Mouse (Mus musculus) gastrocnemius, postnatal 36 days (tissue): Measurements from ENCODE around the gene Supt20. TPM values are rescaled to one million over a fixed set of nuclear protein-coding genes. Genes with fewer than 3 reads are reported as not detected.

Source experiments
- total RNA-seq, 2 experiments: library from RNA; stranded (reverse); gene quantifications; 2 replicates each; pipeline ENCODE4 v1.2.3; 2021

Gene Supt20
- total RNA-seq, 2 experiments from 2014 or later: 9.7 to 10.1 TPM

Other genes with a start within 250 kb of the Supt20 start
- gene Gm21958, start 21.5 kb downstream of the Supt20 start, total RNA-seq: not detected
- gene Exosc8, start 42.6 kb downstream of the Supt20 start, total RNA-seq: 10 to 100 TPM in 1 of 2 experiments, 1 to 10 TPM in 1; 9.2 to 11.7 TPM
- 1 to 10 TPM; 7.5 to 8.0 TPM for gene Alg5, start 42.7 kb downstream of the Supt20 start, total RNA-seq
- gene Smad9, start 62.8 kb downstream of the Supt20 start, total RNA-seq: under 1 TPM; 0.17 to 0.41 TPM
- gene Rfxap, start 115.0 kb downstream of the Supt20 start, total RNA-seq: 10 to 100 TPM; 23.7 to 23.9 TPM
- gene Sertm1, start 223.1 kb downstream of the Supt20 start, total RNA-seq: not detected